Mouse (Mus musculus): ENCODE results near the gene Pdlim7. TPM values are rescaled to one million over a fixed set of nuclear protein-coding genes. Genes with fewer than 3 reads are reported as not detected.

Pdlim7 gene
- total and polyA plus RNA-seq, 3 experiments: 46.9 to 98.2 (median 54.0) TPM

DNA sequence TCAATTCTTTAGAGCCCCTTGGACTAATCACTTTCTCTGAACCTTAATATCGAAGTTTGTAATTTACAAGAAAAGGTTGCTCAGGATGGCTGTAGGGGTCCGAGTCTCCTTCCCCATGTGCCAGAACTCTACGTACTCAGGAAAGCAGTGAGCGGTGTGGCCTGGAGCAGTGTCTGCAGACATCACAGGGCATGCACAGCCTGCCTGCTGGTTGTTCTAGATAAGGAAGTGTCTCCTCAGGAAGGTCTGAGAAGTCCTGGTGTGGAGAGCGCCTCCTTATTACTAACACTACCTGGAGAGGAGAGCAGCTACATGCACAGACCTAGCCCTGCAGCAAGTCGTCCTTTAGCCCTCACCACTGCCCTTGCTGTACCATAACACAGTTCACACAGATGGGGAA lies 31.3 kb upstream of the Pdlim7 start:
- Histone ChIP-seq H3K4me3 (no peak overlapping the region), H3K27ac (no peak overlapping the region), H3K36me3 (ENCODE audit: control insufficient read depth, insufficient read depth, low read length) (no peaks in the 10 kb centered on the region), H3K27me3 (ENCODE audit: control insufficient read depth, insufficient read depth, low read length) (no peaks in the 10 kb centered on the region), H3K79me2 (replicated peaks; ENCODE audit: control insufficient read depth, insufficient read depth, low read length) (no peaks in the 10 kb centered on the region), H3K9ac (ENCODE audit: low read depth, low read length) (no peak overlapping the region), H3K4me1 (ENCODE audit: control insufficient read depth, insufficient read depth, low read length) (no peaks in the 10 kb centered on the region)
- 88% methylated on average over 6 of the region's 6 CpGs for WGBS
- no peak for DNase-seq
- TF ChIP-seq CTCF (IDR thresholded peaks at IDR 0.05) (no peak), POLR2A (IDR thresholded peaks at IDR 0.05; ENCODE audit: insufficient read depth, low read depth, low read length) (no peak), EP300 (IDR thresholded peaks at IDR 0.05; ENCODE audit: insufficient read depth, low read depth, low read length) (no peak)
- intact Hi-C loops (cut with DNase I): no loop called here

DNA sequence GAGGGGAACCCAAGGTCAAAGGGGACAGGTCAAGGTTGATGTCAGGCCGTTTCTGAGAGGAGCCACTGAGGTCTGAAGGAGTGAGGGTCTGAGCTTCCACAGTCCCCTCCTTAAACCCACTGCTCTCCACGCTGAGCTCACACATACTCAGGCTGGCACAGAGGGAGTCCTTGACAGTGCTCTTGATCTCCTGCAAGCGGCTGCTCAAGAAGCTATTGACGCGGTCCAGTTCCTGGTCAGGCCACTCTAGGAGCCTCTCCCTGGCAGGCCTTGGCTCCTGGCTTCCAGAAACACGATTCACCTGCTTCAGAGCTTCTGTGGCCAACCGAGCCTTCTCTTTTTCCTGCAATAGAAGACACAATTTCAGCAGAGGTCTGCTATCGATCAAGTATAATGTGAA lies 30.0 kb upstream of the Pdlim7 start:
- Histone ChIP-seq H3K4me3 (no peak overlapping the region), H3K36me3 (ENCODE audit: control insufficient read depth, insufficient read depth, low read length) (no peaks in the 10 kb centered on the region), H3K4me1 (ENCODE audit: control insufficient read depth, insufficient read depth, low read length) (no peaks in the 10 kb centered on the region), H3K9ac (ENCODE audit: low read depth, low read length) (no peak overlapping the region), H3K79me2 (replicated peaks; ENCODE audit: control insufficient read depth, insufficient read depth, low read length) (no peaks in the 10 kb centered on the region), H3K27me3 (ENCODE audit: control insufficient read depth, insufficient read depth, low read length) (no peaks in the 10 kb centered on the region), H3K27ac (no peak overlapping the region)
- no peak for DNase-seq
- intact Hi-C loops (cut with DNase I): no loop called here
- WGBS: 90% methylated on average over 8 of the region's 8 CpGs
- TF ChIP-seq CTCF (IDR thresholded peaks at IDR 0.05) (no peak), EP300 (IDR thresholded peaks at IDR 0.05; ENCODE audit: insufficient read depth, low read depth, low read length) (no peak), POLR2A (IDR thresholded peaks at IDR 0.05; ENCODE audit: insufficient read depth, low read depth, low read length) (no peak)

GRCm38 (mm10) chr13:55542891-55543290 lies 29.4 kb upstream of the Pdlim7 start:
- Histone ChIP-seq H3K36me3 (ENCODE audit: control insufficient read depth, insufficient read depth, low read length) (no peaks in the 10 kb centered on the region), H3K27me3 (ENCODE audit: control insufficient read depth, insufficient read depth, low read length) (no peaks in the 10 kb centered on the region), H3K79me2 (replicated peaks; ENCODE audit: control insufficient read depth, insufficient read depth, low read length) (no peaks in the 10 kb centered on the region), H3K4me1 (ENCODE audit: control insufficient read depth, insufficient read depth, low read length) (no peaks in the 10 kb centered on the region), H3K9ac (ENCODE audit: low read depth, low read length) (no peak overlapping the region), H3K4me3 (no peak overlapping the region), H3K27ac (no peak overlapping the region)
- no peak for DNase-seq
- WGBS: 88% methylated on average over 4 of the region's 4 CpGs
- no peak for TF ChIP-seq EP300 (IDR thresholded peaks at IDR 0.05; ENCODE audit: insufficient read depth, low read depth, low read length)
- intact Hi-C loops (cut with DNase I): no loop called here

GRCm38 (mm10) chr13:55540933-55541332 lies 27.5 kb upstream of the Pdlim7 start:
- intact Hi-C loops (cut with DNase I): no loop called here
- WGBS: 93% methylated on average over 2 of the region's 2 CpGs
- Histone ChIP-seq H3K9ac (ENCODE audit: low read depth, low read length) (no peak overlapping the region), H3K79me2 (replicated peaks; ENCODE audit: control insufficient read depth, insufficient read depth, low read length) (no peaks in the 10 kb centered on the region), H3K27me3 (ENCODE audit: control insufficient read depth, insufficient read depth, low read length) (no peaks in the 10 kb centered on the region), H3K36me3 (ENCODE audit: control insufficient read depth, insufficient read depth, low read length) (no peaks in the 10 kb centered on the region), H3K27ac (no peak overlapping the region), H3K4me1 (ENCODE audit: control insufficient read depth, insufficient read depth, low read length) (no peaks in the 10 kb centered on the region; the same call in 1 of the 2 replicates), H3K4me3 (no peak overlapping the region)
- DNase-seq: no peak
- TF ChIP-seq POLR2A (IDR thresholded peaks at IDR 0.05; ENCODE audit: insufficient read depth, low read depth, low read length) (no peak), EP300 (IDR thresholded peaks at IDR 0.05; ENCODE audit: insufficient read depth, low read depth, low read length) (no peak), CTCF (IDR thresholded peaks at IDR 0.05) (peak; percentile 77)

DNA sequence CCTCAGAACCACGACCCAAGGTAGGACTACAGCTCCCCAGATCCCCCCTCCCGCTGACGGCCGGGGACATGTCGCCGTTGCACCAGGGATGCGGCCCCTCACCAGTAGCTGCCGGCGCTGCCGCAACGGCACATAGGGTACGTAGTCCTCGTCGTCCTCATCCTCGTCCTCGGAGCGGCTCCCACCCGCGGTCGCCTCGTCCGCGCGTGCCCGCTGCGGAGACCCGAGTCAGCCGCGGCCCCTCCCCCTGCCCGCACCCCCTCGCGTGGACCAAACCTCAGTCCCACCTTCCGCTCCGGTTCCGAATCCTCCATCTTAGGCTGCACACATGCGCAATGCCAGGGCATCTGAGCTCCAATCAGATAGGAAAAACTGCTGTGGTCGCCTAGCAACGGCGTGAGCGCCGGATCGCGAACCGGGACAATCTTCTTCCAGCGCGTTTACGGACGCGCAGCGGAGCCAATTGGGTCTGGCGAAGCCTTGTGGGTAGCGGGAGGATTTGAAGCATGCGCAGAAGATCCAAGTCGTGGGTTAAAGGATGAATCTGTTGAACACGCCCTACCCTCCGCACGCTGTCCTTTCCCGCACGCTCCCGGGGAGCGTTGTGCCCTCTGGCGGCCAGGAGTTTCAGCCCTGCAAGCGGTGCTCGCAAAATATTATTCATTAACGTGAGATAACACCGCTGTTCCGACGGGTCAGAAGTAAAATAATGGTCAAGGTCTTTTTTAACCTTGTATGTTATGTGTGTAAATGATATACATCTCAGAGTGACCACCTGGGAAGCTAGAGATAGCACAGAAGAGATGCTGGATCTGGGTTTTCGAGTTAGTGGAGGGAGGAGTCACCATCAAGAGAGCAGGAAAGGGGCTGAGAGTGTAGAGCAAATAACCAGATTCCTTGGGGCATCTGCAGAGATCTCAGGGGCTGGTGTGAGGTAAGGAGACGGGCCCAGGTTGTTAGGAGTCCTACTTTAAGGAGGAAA lies 23.0 kb upstream of the Pdlim7 start, which contains the start of gene Ddx41:
TSS of gene Ddx41 (minus strand) at position 465 of the 982 bp plus-strand sequence.
- TF ChIP-seq POLR2A (IDR thresholded peaks at IDR 0.05; ENCODE audit: insufficient read depth, low read depth, low read length) (peak; percentile 77), CTCF (IDR thresholded peaks at IDR 0.05) (peak; percentile 94), EP300 (IDR thresholded peaks at IDR 0.05; ENCODE audit: insufficient read depth, low read depth, low read length) (peak; percentile 88)
- intact Hi-C loops (cut with DNase I): loop anchor here (1.0 to 5.0 kb wide), 4 partner anchors 23 to 1069 kb away; partner anchors contain the start of genes Fam193b, Pdlim7 and Thoc3
- 1% methylated on average over 70 of the region's 70 CpGs for WGBS
- Histone ChIP-seq H3K27me3 (ENCODE audit: control insufficient read depth, insufficient read depth, low read length) (no peaks in the 10 kb centered on the region), H3K79me2 (replicated peaks; ENCODE audit: control insufficient read depth, insufficient read depth, low read length) (no peaks in the 10 kb centered on the region; the same call in 1 of the 2 replicates), H3K4me3 (peak within 1 kb of the TSS; percentile 78), H3K36me3 (ENCODE audit: control insufficient read depth, insufficient read depth, low read length) (no peaks in the 10 kb centered on the region), H3K27ac (peak within 1 kb of the TSS; percentile 78), H3K9ac (ENCODE audit: low read depth, low read length) (peak within 1 kb of the TSS; percentile 79), H3K4me1 (ENCODE audit: control insufficient read depth, insufficient read depth, low read length) (peaks cover 3% of the 10 kb centered on the region)
- peak; percentile 100 for DNase-seq

- Histone ChIP-seq H3K9ac (ENCODE audit: low read depth, low read length) (peak overlapping the region; percentile 79), H3K4me1 (ENCODE audit: control insufficient read depth, insufficient read depth, low read length) (peaks cover 3% of the 10 kb centered on the region), H3K36me3 (ENCODE audit: control insufficient read depth, insufficient read depth, low read length) (no peaks in the 10 kb centered on the region), H3K79me2 (replicated peaks; ENCODE audit: control insufficient read depth, insufficient read depth, low read length) (no peaks in the 10 kb centered on the region; the same call in 1 of the 2 replicates), H3K27me3 (ENCODE audit: control insufficient read depth, insufficient read depth, low read length) (no peaks in the 10 kb centered on the region), H3K4me3 (peak overlapping the region; percentile 78), H3K27ac (peak overlapping the region; percentile 78)
- TF ChIP-seq POLR2A (IDR thresholded peaks at IDR 0.05; ENCODE audit: insufficient read depth, low read depth, low read length) (no peak), EP300 (IDR thresholded peaks at IDR 0.05; ENCODE audit: insufficient read depth, low read depth, low read length) (no peak), CTCF (IDR thresholded peaks at IDR 0.05) (no peak)
- WGBS: 16% methylated on average over 17 of the region's 17 CpGs
- intact Hi-C loops (cut with DNase I): loop anchor here (1.0 to 5.0 kb wide), 3 partner anchors 22 to 1068 kb away; partner anchors contain the start of genes Fam193b, Pdlim7 and Thoc3
- no peak for DNase-seq
Measured at GRCm38 (mm10) chr13:55535796-55536193, 22.3 kb upstream of the Pdlim7 start.

Measured in heart, adult 2 months (tissue).